Mouse (Mus musculus) adrenal gland, postnatal 10 days (tissue): ENCODE measurements around the gene Nav2. TPM values are rescaled to one million over a fixed set of nuclear protein-coding genes. Genes with fewer than 3 reads are reported as not detected.

ENCODE experiments used
- DNase-seq: peaks from one replicate; pipeline ENCODE4 v3.0.0; 2021; ENCODE audit warnings: mixed read lengths
- total RNA-seq, 2 experiments: library from RNA; stranded (reverse); gene quantifications; 2 replicates each; pipeline ENCODE4 v1.2.3; 2021

The Nav2 gene
- total RNA-seq, 2 experiments from 2014 or later: 12.2 to 25.6 TPM

GRCm38 (mm10) chr7:49094531-49094930 is 186.0 kb downstream of the Nav2 start:
- DNase-seq: no peak

DNA sequence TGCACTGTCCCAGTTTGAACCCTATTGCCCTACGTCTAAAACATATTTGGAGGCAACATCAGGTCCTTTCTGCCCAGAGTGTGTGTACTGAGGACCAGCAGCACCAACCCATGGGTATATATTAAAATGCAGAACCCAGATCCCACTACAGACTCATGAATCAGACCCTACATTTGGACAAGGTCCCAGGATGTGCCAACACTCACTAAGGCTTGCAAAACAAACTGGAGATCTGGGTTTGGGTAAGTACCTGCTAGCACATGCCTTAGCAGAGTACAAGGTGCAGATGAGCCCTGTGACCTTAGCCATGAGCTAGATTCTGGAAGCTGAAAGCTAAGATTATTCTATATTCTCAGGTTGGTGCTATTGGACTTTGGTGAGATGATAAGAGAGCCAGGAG is 192.8 kb downstream of the Nav2 start:
- DNase-seq: no peak

- DNase-seq: no peak
Measured at GRCm38 (mm10) chr7:49102223-49102622, 193.7 kb downstream of the Nav2 start.

GRCm38 (mm10) chr7:49104376-49104775 is 195.9 kb downstream of the Nav2 start:
- no peak for DNase-seq

DNA sequence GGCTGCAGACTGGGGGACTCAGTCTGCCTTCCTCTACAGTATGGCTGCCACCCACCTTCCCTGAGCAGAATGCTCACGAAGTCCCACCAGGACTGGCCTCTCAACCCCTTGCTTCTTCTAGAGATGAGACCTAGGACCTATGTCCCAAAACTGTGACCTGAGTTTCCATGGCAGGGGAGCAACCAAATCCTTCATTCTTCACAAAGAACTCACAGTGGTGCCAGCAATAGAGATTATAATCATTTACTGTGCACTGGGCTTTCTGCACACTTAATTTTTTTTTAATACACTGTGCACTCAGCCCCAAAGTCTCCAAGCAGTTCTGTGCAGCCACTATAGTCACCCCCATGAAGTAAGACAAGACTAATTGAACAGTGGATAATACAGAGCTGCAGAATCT is 196.3 kb downstream of the Nav2 start:
- no peak for DNase-seq

GRCm38 (mm10) chr7:49105501-49105900 is 197.0 kb downstream of the Nav2 start:
- no peak for DNase-seq

- no peak for DNase-seq
Measured at GRCm38 (mm10) chr7:49108076-49108475, 199.6 kb downstream of the Nav2 start.

DNA sequence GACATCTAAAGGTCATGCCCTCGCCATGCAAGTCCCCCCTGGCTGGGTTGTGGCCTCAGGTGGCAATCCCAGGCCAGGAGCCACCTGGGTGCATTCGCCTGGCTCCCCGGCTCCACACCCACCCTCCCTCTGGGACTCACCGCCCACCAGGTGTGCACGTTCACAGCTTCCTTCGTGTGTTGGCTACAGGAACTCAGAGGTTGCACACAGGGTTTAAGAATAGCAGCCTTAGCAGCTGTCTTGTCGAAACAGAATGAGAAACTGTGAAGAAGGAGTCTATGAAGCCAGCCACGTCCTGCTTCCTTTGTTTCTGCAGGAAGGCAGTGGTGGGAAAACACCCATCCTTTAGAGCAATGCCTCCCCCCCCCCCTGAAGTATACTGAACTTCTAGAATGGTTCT is 210.5 kb downstream of the Nav2 start:
- DNase-seq: no peak

GRCm38 (mm10) chr7:49119794-49120487 is 211.4 kb downstream of the Nav2 start:
- no peak for DNase-seq

DNA sequence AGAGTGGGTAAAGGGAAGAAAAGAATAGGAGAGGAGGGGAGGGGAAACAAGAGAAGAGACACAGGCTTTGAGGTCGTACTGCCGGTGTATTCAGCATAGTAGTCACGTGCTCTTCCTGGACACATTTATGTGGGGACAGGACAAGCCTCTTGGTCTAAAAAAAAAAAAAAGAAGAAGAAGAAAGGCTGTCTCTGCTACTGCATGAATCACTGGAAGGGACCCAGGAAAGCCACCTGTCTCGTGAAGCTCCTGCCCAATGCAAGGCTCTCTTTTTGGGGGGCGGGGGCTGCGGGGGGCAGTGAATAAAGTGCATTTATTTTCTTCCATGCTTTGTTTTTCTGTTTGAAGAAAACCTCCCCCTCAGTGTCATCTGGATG is 212.0 kb downstream of the Nav2 start:
- DNase-seq: no peak

GRCm38 (mm10) chr7:49120935-49121691 is 212.6 kb downstream of the Nav2 start:
- peak; percentile 94 for DNase-seq

DNA sequence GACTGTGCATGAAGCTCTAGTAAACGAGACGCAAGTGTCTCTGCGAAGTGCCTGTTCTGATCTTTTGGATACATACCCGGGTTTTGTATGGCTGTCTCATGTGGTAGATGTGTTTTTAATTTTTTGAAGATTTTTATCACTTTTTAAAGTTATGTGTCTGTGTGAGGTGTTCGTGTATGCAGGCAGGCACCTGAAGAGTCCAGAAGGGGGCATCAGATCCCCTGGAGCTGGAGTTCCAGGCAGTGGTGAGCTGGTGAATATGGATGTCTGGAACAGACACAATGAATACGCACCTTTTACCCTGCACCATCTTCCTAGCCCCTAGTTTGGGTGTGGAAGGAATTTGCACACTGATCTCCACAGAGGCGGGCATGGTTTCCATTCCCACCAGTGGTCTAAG is 214.0 kb downstream of the Nav2 start:
- DNase-seq: no peak

- DNase-seq: peak; percentile 69
Measured at GRCm38 (mm10) chr7:49125545-49125944, 217.0 kb downstream of the Nav2 start.

DNA sequence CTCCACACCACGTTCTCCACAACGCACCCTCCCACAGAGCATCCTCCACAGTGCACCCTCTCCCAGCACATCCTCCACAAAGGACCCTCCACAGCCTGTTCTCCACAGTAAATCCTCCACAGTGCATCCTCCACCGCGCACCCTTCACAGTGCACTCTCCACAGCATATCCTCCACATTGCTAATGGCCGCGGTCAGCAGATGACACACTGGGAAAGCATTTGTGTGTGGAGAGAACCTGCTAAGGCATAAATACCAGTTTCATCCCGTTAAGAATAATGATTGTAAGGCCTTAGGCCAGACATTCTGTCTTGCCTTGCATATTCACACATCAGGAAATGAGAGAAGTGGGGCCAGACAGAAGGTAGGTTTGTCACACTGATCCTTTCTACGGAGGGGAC is 219.7 kb downstream of the Nav2 start:
- no peak for DNase-seq

DNA sequence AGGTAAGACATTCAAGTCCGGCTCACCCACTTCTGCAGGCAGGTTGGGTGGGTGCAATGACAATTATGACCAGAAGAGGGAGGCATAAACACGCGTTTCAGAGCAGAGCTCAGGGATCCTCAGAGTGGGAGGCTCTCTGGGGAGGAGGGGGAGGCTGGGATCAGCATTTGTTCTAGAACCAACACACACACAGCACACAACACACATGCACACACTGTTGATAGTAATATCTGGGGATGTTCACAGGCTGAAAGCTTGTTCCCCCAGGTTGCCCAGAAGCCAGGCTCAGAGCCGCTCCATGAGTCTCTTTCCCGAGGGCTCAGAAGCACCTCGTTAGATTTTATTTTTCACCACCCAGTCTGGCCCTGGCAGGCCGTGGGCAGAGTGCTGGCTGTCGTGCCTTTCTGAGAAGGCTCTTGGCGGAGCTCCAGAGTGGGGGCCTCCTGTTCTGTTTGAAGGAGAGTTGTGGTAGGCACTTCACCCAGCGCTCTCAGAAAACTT is 224.4 kb downstream of the Nav2 start:
- peak; percentile 86 for DNase-seq

DNA sequence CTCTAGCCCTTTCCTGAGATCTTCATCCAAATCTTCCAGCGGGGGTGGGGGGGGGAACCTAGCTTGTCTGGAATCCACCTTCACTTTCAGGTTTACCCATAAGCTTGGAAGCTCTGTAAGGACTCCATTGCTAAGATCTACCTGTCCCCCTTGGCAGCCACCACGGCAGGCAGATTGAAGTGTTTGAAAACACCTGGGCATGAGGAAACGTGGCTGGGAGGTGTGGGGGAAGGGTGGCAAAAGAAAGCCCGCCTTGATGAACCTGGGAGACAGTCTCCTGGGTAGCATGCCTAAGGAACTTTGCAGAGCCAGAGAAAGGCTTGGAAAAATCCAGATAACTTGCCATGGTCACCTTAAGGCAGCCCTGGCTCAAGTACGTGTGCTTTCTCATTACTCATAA is 225.9 kb downstream of the Nav2 start:
- no peak for DNase-seq

- DNase-seq: no peak
Measured at GRCm38 (mm10) chr7:49139762-49140161, 231.2 kb downstream of the Nav2 start.

DNA sequence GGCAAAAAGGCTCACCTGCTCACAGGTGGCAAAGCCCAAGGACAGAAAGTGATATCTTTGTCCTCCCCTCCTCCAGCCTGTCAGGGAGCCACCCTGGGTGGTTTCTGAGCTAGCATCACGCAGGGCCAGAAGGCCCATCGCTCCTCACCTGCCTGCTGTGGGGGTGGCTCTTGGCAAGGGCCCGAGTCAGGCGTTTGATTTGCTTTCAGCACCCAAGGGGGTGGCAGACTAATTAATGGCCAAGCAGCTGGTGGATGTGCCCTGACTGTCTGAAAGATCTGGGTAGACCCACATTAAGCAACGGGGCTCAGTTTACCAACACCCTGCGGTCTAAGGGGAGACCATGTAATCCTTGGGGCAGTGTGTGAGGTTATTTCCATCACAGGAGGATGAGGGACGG is 235.4 kb downstream of the Nav2 start:
- no peak for DNase-seq

GRCm38 (mm10) chr7:49145749-49146670 is 237.5 kb downstream of the Nav2 start:
- peak; percentile 36 for DNase-seq

DNA sequence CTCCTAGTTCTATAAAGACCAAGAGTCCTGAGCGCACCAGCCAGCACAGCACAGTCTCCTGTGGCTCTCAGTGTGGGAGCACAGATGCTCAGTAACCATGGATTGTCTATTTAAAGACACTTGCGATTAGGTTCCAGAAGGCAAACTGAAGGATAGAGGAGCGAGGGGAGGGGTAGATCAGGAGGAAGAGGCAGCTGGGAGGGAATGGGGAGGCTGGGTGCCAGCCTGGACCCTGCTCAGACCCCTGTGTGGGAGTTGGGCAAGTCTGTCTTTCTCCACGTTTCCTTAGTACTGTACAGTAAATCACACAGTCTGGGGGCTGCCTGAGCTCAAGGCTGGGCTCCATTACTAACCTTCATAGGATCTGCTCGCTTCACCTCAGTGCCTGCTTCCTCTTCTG is 243.8 kb downstream of the Nav2 start:
- DNase-seq: no peak

DNA sequence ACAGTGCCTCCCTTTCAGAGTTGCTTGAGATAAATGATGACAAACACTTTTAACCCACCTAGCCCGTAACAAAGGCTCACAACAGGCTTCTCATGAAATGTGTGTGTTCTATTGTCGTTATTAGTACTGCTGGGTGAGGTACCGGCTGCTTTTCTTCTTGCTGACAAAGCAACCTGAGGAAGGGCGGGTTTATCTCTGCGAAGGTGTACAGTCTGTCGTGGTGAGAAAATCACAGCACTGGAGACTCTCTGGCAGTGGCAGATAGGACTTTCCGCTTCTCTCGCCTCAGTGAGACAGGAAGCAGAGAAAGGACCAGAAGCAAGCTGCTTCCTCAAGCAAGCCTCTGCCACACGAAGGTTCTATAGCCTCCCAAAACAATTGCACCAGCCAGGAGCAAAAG is 244.2 kb downstream of the Nav2 start:
- no peak for DNase-seq

GRCm38 (mm10) chr7:49158641-49159381 is 250.3 kb downstream of the Nav2 start:
- DNase-seq: peak; percentile 60
